Mouse (Mus musculus) kidney, embryonic 15.5 days (tissue): ENCODE measurements at regions not wholly inside any gene's neighbourhood (a gene's known extent, or its start where the extent isn't known, plus 50 kb on each side); places are given as distances from the start of the nearest gene placed in this dataset.

Experiments used
- ATAC-seq: fragments of 200-750 bp; cut with Nextera tagmentation; replicated peaks from 2 replicates; pipeline ENCODE4 v1.8.0; 2017; ENCODE audit warnings: moderate TSS enrichment; ENCODE audit not compliant: low FRiP score
- H3K27ac ChIP-seq: fragments of 300-500 bp; sonication (generic); 2 replicates; pipeline ENCODE4 v1.5.1; 2015; ENCODE audit warnings: mild to moderate bottlenecking, inconsistent platforms
- H3K27me3 ChIP-seq: fragments of 300-500 bp; sonication (generic); 2 replicates; pipeline ENCODE4 v1.6.1; 2015; ENCODE audit warnings: inconsistent platforms
- H3K36me3 ChIP-seq: fragments of 300-500 bp; sonication (generic); 2 replicates; pipeline ENCODE4 v1.6.1; 2015; ENCODE audit warnings: inconsistent platforms
- H3K4me1 ChIP-seq: fragments of 300-500 bp; sonication (generic); 2 replicates; pipeline ENCODE4 v1.6.1; 2015; ENCODE audit warnings: inconsistent platforms
- H3K4me2 ChIP-seq: fragments of 300-500 bp; sonication (generic); 2 replicates; pipeline ENCODE4 v1.6.1; 2015; ENCODE audit warnings: moderate library complexity, mild to moderate bottlenecking, inconsistent platforms
- H3K4me3 ChIP-seq: fragments of 300-500 bp; sonication (generic); replicated peaks from 2 replicates; pipeline ENCODE4 v1.5.1; 2015; ENCODE audit warnings: mild to moderate bottlenecking, inconsistent platforms
- H3K9ac ChIP-seq: fragments of 300-500 bp; sonication (generic); 2 replicates; pipeline ENCODE4 v1.6.1; 2015; ENCODE audit warnings: mild to moderate bottlenecking, inconsistent platforms
- H3K9me3 ChIP-seq: fragments of 300-500 bp; sonication (generic); replicated peaks from 2 replicates; pipeline ENCODE4 v1.6.1; 2016; ENCODE audit warnings: inconsistent platforms
- WGBS: fragments of 180-500 bp; shearing (Covaris S2); methylation state at CpG from one replicate; pipeline ENCODE4 v1.1.7; 2015; ENCODE audit warnings: mixed read lengths; 5-methylcytosine and 5-hydroxymethylcytosine counted together

GRCm38 (mm10) chr9:77845664-77846290, 71.4 kb upstream of the Elovl5 start:
- WGBS: 87% methylated on average over 11 of the region's 11 CpGs
- 0 out of 2 replicates have a peak, but pooled peaks cover 2% of the 10 kb centered on the region for H3K4me1 ChIP-seq
- H3K9me3 ChIP-seq: no peaks in the 10 kb centered on the region
- H3K27ac ChIP-seq: no peak overlapping the region
- no peak overlapping the region for H3K4me2 ChIP-seq
- no peak overlapping the region for H3K4me3 ChIP-seq
- H3K27me3 ChIP-seq: no peaks in the 10 kb centered on the region
- no peak for ATAC-seq
- no peak overlapping the region for H3K9ac ChIP-seq
- H3K36me3 ChIP-seq: no peaks in the 10 kb centered on the region

- Histone ChIP-seq H3K27me3 (no peaks in the 10 kb centered on the region), H3K4me3 (no peak overlapping the region), H3K4me2 (no peak overlapping the region), H3K27ac (no peak overlapping the region), H3K4me1 (0 out of 2 replicates have a peak, but pooled peaks cover 5% of the 10 kb centered on the region), H3K9ac (no peak overlapping the region), H3K36me3 (no peaks in the 10 kb centered on the region), H3K9me3 (no peaks in the 10 kb centered on the region)
- ATAC-seq: no peak
- 75% methylated on average over 3 of the region's 3 CpGs for WGBS
Observed at GRCm38 (mm10) chr9:77848580-77848979, 68.6 kb upstream of the Elovl5 start.

GRCm38 (mm10) chr9:77849343-77849742, 67.8 kb upstream of the Elovl5 start:
- Histone ChIP-seq H3K4me1 (0 out of 2 replicates have a peak, but pooled peaks cover 5% of the 10 kb centered on the region), H3K9ac (no peak overlapping the region), H3K27ac (no peak overlapping the region), H3K27me3 (no peaks in the 10 kb centered on the region), H3K4me3 (no peak overlapping the region), H3K9me3 (no peaks in the 10 kb centered on the region), H3K36me3 (no peaks in the 10 kb centered on the region), H3K4me2 (no peak overlapping the region)
- WGBS: 57% methylated on average over 4 of the region's 4 CpGs
- ATAC-seq: no peak

GRCm38 (mm10) chr9:77851336-77851735, 65.8 kb upstream of the Elovl5 start:
- WGBS: 73% methylated on average over 6 of the region's 6 CpGs
- Histone ChIP-seq H3K9ac (no peak overlapping the region), H3K27me3 (no peaks in the 10 kb centered on the region), H3K4me3 (no peak overlapping the region), H3K27ac (no peak overlapping the region; the same call in 1 of the 2 replicates), H3K4me1 (0 out of 2 replicates have a peak, but pooled peaks cover 5% of the 10 kb centered on the region), H3K9me3 (no peaks in the 10 kb centered on the region), H3K36me3 (no peaks in the 10 kb centered on the region), H3K4me2 (no peak overlapping the region)
- ATAC-seq: no peak

- H3K36me3 ChIP-seq: no peaks in the 10 kb centered on the region
- no peak overlapping the region for H3K4me3 ChIP-seq
- H3K27ac ChIP-seq: peak overlapping the region; percentile 66
- no peaks in the 10 kb centered on the region for H3K9me3 ChIP-seq
- no peak overlapping the region for H3K4me2 ChIP-seq
- no peak for ATAC-seq
- 48% methylated on average over 9 of the region's 9 CpGs for WGBS
- no peaks in the 10 kb centered on the region for H3K27me3 ChIP-seq
- H3K9ac ChIP-seq: no peak overlapping the region
- peaks cover 20% of the 10 kb centered on the region for H3K4me1 ChIP-seq
Observed at GRCm38 (mm10) chr9:77857091-77858058, 59.8 kb upstream of the Elovl5 start.

GRCm38 (mm10) chr9:77858127-77858794, 58.9 kb upstream of the Elovl5 start:
- Histone ChIP-seq H3K27me3 (no peaks in the 10 kb centered on the region), H3K4me3 (no peak overlapping the region), H3K27ac (peak overlapping the region; percentile 66; the same call in 1 of the 2 replicates), H3K4me2 (no peak overlapping the region), H3K9me3 (no peaks in the 10 kb centered on the region), H3K36me3 (no peaks in the 10 kb centered on the region), H3K9ac (no peak overlapping the region), H3K4me1 (peaks cover 17% of the 10 kb centered on the region)
- no peak for ATAC-seq
- WGBS: 57% methylated on average over 6 of the region's 6 CpGs
